Mouse (Mus musculus): ENCODE data around the gene Atg4c. TPM values are rescaled to one million over a fixed set of nuclear protein-coding genes. Genes with fewer than 3 reads are reported as not detected.

Gene Atg4c
- total RNA-seq, 2 experiments from 2014 or later: 2.9 to 15.1 TPM

DNA sequence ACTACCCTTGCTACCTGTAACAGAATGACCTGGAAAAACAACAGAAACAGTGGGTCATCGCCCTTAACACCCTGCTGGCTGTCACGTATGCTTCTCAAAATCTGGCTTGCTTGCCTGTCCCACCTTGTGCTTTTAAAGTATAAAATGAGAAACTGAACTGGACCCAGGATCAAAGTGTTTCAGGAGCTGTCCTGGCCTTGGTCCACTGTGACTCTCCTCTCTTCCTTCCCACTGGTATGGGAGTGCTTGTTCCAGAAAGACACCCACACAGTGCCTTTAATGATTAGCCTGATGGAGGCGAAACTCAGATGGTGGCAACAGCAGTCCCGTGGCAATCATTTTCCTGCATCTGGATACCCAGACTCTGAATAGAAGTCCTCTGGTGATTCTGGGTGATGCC lies 9.1 kb upstream of the Atg4c start:
- ATAC-seq (replicated peaks; ENCODE audit: low FRiP score, poor library complexity, severe bottlenecking): no peak

DNA sequence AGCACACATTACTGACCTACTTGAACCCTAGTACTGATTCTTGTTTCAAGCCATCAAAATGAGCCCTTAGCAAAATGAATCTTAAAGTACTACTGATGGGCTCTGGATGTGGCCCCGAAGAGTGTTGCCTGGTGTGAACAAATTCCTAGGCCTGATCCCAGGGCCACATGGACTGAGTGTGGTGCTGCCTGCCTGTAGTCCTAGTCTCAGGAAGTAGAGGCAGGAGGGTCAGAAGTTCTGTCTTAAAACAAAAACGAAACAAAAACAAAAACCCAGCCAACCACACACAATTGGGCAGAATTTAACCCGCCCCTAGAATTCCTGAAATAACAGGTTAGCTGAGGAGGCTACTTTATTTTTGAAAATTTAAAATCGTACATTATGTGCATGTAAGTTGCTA lies 8.4 kb upstream of the Atg4c start:
- no peak for ATAC-seq (replicated peaks; ENCODE audit: low FRiP score, poor library complexity, severe bottlenecking)

DNA sequence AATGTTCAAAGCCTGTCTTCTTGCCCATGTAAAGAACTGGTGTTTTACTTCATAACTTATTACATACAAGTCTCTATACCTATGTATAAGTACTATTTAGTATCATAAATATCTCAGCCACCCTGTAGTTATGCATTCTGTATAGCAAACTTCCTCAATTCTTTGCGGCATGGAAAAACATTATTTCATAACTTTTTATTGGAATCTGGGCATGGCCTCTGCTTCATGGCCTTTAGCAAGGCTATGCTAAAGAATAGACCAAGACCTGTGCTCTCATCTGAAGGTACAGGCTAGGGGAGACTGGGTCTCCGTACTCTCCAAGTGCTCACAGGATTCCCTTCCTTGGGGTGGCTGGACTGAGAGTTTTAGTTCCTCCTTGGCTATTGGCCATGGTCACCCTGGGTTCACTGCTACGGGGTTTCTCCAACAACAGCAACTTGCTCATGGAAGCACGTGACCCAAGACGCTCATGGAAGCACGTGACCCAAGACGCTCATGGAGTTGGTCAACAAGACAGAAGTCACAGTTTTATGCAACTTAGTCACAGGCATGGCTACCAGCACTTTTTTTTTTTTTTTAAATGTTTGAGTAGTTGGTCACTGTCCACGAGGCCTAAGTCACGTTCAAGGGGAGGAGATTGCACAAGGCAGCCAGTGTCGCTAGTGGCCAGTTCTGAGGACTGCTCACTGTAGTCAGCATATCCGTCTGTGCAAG lies 7.2 kb upstream of the Atg4c start:
- no peak for ATAC-seq (replicated peaks; ENCODE audit: low FRiP score, poor library complexity, severe bottlenecking)

DNA sequence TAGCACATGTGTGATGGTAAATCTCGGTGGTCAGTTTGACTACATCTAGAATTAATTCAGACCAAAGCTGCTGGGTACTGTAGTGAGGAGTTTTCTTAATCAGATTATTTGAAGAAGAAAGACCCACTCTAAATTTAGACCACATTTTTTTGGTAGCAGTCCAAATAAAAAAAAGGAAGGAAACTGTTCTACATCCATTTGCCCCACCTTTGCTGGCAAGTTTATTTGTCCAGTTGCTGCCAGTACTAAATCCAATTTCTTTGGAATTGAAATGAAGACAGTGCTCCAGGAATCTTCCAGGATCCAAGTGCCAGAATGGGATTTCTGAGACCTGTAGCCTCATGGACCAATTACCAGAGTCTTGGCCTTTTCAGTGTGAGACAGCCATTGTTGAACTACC lies 1.1 kb upstream of the Atg4c start:
- no peak for ATAC-seq (replicated peaks; ENCODE audit: low FRiP score, poor library complexity, severe bottlenecking)

DNA sequence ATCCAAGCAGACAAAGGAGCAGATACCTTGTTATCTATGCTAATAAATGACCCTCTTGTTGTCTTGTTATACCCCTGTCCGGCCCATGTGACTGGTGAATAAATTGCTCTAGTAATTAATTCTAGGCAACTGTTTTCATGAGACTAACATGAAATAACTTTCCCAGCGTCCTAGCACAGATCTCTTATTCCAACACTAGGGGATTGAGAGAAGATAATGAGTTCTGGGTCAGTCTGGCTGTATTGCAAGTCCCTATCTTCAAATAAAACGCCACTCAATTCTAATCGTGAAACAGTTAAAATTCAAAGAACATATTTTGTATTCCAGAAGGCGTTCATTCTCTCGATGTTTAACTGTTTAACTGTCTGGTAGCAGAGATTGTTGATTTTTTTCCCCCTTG lies 520 bp upstream of the Atg4c start:
- no peak for ATAC-seq (replicated peaks; ENCODE audit: low FRiP score, poor library complexity, severe bottlenecking)

DNA sequence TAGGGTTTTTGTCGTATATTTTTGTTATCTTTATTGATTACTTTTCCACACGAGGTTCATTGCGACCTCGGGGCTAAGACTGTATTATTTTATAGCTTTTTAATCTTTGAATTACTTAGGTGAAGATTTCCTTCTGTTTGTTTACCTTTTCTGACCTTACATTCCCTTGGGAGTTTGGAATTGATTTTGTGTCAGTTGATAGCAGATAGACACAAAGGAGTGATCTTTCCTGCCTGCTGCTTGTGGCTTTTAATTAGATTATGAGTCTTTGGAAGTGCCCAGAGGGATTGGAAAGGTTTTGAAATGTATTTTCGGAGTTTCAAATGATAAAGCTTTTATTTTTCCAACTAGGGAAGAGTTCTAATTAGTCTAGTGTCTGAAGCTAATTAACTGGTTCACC lies 1.1 kb downstream of the Atg4c start:
- ATAC-seq (replicated peaks; ENCODE audit: low FRiP score, poor library complexity, severe bottlenecking): no peak

DNA sequence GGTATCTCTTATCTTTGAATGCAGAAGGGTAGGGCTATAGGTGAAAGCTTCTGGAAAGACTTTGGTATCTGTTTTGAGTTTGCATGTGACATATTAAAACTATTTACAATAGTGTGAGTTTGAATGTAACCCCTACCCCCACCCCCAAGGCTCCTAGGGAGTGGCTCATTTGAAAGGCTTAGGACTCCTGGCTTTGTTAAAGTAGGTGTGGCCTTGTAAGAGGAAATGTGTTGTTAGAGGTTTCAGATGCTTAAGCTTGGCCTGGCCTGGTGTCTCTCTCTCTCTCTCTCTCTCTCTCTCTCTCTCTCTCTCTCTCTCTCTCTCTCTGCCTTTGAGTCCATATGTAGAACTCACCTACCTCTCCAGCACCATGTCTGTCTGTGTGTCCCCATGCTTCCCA lies 5.0 kb downstream of the Atg4c start:
- ATAC-seq (replicated peaks; ENCODE audit: low FRiP score, poor library complexity, severe bottlenecking): no peak

DNA sequence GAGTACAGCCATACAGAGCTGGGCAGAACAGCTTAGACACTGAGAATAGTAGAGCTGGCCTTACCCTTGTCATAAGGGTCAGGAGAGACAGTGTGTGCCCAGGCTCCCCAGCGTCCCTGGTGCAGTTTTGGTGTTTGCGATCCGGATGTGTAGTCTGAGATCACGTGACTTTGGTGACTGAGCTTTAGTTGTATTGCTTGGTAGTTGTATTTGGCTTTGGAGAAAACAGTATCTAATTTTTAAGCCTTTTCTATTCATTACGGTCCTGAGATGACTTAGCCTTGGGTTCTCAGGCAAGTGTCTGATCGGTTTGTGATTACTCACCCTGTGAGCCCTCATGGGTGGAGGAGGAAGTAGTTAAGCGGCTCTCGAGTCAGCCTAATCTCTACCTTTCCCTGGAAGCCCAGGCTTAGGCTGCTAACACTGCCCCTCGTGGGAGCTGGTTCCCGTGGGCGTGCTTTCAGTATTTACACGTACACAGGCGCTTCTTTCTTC lies 6.1 kb downstream of the Atg4c start:
- peak; percentile 79 for ATAC-seq (replicated peaks; ENCODE audit: low FRiP score, poor library complexity, severe bottlenecking)

DNA sequence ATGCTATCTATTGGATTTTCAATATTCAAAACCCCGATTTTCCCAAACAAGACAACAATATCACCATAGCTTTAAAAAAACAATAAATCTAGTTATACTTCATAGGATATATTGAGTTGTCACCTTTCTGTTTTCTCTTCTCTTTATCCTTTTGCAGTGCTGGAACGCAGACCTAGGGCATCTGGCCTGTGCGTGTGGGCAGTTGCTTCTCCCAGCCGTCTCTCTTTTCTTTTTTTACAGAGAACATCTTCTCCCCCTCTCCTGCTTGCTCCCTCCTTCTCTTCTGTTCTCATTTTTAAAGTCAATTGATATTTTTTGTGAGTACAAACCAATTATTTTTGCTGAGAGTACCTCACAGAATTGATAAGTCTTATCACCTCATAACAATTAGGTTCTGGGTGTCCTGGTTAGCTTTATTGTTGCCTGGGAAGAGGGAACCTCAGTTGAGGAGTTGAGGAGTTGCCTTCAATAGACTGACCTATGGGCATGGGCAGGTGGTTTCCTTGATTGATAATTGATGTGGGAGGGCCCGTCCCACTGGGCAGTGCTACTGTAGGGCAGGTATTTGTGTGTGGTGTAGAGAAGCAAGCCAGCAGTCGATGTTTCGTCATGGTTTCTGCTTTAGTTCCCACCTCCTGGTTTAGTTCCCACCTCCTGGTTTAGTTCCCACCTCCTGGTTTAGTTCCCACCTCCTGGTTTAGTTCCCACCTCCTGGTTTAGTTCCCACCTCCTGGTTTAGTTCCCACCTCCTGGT lies 6.8 kb downstream of the Atg4c start:
- no peak for ATAC-seq (replicated peaks; ENCODE audit: low FRiP score, poor library complexity, severe bottlenecking)

DNA sequence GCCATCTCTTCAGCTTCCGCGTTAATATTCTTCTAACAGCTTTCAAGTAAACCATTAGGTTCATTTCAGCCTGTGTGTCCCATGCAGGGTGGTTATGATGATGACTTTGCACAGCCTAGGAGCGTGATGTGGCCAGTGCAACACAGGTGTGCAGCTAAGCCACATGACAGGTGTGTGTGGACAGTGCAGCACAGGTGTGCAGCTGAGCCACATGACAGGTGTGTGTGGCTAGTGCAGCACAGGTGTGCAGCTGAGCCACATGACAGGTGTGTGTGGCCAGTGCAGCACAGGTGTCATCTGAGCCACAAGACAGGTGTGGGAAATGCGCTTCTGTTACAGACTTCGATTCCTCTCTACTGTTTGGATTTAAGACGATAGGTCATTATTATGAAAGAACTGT lies 12.0 kb downstream of the Atg4c start:
- ATAC-seq (replicated peaks; ENCODE audit: low FRiP score, poor library complexity, severe bottlenecking): 0 out of 2 replicates have a peak, but pooled peaks have one; percentile 52

DNA sequence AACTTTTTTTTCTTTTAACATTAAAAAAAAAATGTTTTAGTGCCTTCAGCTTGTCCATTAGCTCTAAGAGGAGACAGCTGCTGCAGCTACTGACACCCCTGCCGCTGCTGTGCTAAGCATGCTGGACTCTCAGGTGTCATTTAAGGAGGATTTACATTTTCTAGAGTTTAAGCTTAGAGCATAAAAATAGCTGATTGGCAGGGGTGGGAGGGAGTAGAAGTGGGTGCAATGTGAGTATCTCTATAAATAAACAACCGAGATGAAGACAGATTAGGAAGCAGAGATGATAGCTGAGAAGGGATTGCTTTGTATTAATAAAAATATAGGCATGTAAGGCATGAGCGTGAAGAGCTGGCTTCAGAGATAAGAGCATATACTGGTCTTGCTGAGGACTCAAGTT lies 12.6 kb downstream of the Atg4c start:
- ATAC-seq (replicated peaks; ENCODE audit: low FRiP score, poor library complexity, severe bottlenecking): no peak

DNA sequence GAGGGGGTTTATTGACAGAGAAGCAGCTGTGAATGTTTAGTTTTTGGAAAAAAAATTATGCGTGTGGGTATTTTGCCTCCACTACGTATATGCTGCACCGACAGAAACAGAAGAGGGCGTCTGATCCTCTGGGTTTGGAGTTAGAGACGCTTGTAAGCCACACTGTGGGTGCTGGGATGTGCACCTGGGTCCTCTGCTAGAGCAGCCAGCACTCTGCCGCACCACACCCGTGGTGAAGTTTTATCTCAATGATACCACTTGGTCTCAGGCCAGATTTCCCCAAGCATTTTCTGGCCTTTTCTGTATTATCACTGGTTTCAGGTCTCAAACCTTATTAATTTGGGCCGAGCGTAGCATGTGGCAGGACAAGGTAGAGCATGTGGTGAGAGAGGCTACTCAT lies 16.4 kb downstream of the Atg4c start:
- no peak for ATAC-seq (replicated peaks; ENCODE audit: low FRiP score, poor library complexity, severe bottlenecking)

DNA sequence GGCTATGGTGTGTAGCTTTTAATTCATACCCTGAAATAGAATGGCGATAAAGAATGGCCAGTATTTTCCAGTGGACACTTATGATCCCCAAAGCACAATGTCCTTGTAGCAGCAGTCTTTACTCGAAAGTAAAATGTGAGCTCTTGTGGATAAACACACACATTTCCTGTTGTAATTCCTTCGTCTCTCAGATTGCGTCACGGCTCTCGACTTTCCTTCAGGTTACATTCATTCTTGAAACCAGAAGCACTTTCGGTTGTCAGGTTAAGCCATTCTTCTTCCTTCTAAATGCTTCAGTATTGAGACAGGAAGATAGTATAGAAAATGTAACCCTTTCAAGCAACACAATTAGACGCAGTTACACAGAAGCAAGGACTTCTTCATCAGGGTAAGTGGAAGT lies 17.9 kb downstream of the Atg4c start:
- ATAC-seq (replicated peaks; ENCODE audit: low FRiP score, poor library complexity, severe bottlenecking): no peak

DNA sequence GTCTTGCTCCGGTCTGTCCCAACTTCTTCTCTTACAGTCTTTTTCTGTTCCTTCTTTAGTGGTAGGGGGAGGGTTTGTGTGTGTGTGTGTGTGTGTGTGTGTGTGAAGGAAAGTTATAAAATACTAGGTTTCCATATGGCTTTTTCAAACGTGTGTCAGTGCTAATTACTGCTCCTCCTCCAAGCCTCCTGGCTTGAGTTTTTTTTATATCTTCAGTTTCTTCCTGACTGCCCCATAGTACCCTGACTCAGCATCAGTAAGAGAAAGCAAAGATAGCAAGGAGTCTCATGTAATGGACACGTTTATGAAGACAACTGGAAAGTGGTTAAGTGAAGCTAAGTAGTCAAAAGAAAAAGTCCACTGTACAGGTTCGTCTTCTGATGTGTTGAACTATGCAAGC lies 19.4 kb downstream of the Atg4c start:
- ATAC-seq (replicated peaks; ENCODE audit: low FRiP score, poor library complexity, severe bottlenecking): no peak

DNA sequence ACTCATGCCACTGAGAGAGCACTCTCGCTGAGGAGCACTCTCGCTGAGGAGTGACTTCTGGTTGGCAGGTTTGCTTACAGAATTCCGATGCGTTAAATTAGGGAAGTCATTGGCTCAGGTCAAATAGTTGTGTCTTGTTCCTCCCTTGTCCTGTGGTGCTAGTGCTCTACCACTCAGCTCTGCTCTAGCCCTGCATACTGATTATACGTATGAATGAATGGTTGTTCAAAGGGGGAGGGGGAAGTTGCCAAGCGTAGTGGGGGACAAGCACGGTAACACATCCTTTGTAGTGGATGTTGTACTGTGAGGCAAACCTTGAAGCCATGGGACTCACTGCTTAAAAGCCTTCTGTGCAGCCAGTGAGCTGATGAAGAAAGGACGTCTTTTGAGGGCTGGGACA lies 28.5 kb downstream of the Atg4c start:
- no peak for ATAC-seq (replicated peaks; ENCODE audit: low FRiP score, poor library complexity, severe bottlenecking)

DNA sequence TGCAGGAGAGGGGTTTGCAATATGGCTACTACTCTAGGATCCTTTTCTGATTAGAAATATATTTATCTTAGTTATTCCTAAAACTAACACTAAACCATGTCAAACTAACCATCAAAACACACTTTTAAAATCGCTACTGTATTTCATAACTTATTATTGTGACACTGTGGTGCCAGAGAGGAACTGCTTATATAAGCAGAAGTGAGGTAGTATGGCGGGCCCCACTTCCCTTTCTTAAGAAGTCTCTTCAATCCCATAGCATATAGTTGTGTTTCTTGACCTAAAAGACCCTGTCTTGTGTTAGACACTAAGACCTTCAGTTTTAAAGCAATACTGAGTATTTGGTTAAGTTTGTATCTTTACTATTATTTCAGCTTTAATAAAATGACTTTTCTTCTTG lies 31.1 kb downstream of the Atg4c start:
- ATAC-seq (replicated peaks; ENCODE audit: low FRiP score, poor library complexity, severe bottlenecking): no peak

DNA sequence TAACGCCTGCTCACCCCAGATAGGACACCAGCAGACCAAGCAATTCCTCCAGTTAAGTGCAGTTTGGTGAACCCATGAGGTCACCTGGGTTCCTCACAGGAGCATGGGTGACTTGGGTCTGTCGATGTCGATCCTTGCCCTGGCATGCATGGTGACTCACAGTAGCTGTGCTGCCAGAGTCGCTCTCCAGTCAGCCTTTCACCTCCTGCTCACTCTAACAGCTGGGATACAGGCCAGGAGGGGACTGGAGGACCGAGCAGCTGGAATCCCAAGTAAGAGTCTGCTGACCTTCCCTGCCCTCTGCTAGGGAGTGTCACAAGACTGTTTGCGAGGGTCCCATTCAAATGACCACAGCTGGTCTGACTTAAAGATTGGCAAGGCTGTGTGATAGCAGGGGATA lies 33.5 kb downstream of the Atg4c start:
- no peak for ATAC-seq (replicated peaks; ENCODE audit: low FRiP score, poor library complexity, severe bottlenecking)

DNA sequence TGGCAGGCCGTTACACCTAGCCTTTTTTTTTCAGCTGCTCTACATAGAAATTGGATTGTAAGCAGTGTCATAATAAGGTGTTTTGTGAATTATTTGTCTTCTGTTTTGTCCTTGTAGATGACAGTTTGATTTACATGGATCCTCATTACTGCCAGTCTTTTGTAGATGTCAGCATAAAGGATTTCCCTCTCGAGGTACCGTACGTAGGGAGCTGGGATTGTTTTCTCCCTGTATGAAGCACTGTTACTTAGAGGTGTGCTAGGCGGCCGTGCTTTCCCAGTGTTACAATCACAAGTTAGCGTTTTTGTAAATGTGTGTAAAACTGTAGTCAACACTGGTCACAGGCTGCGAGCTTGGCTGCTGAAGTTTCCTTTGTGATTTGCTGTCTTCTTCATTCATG lies 35.6 kb downstream of the Atg4c start:
- no peak for ATAC-seq (replicated peaks; ENCODE audit: low FRiP score, poor library complexity, severe bottlenecking)

DNA sequence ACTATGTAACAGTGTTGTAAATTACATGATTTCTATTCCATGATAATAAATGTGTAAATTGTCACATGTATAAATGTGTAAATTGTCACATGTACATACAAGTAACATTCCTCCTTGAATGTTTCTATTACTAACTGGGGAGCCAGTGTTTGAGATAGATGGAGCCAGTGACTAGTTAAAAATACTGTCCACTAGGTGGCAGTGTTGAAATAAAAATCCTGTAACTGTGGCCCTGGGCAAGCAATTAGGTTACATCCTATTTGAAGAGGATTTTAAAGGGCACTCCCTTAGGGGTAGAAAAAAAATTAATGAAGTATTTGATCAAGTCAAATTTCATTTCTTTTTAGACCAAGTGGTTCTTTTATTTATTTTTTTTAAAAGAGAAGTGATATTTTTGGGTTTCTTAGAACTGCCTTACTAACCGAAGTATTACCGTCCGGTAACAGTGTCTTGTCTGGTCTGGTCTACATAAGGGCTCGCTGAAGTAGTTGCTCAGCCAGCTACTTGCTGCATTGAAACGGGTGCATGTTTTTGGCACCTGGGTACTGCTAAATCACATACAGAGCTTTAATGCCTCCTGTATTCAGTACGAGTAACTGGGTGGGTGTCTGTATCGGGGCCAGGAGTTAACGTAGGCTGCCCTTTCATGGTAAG lies 41.6 kb downstream of the Atg4c start:
- ATAC-seq (replicated peaks; ENCODE audit: low FRiP score, poor library complexity, severe bottlenecking): 0 out of 2 replicates have a peak, but pooled peaks have one; percentile 52

DNA sequence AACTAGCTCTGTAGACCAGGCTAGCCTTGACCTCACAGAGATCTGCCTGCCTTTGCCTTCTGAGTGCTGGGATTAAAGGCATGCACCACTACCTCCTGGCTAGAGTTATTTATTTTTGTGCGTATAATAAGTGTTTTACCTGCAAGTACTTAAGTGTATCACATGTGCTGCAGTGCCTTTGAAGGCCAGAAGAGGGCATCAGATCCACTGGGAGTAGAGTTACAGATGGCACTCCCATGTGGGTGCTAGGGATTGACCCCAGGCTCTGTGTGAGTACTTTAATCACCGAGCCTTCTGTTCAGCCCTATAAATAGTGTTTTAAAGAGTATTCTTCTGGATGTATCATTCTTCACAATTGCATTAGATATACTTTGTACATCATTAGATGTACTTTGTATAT lies 44.6 kb downstream of the Atg4c start:
- no peak for ATAC-seq (replicated peaks; ENCODE audit: low FRiP score, poor library complexity, severe bottlenecking)

DNA sequence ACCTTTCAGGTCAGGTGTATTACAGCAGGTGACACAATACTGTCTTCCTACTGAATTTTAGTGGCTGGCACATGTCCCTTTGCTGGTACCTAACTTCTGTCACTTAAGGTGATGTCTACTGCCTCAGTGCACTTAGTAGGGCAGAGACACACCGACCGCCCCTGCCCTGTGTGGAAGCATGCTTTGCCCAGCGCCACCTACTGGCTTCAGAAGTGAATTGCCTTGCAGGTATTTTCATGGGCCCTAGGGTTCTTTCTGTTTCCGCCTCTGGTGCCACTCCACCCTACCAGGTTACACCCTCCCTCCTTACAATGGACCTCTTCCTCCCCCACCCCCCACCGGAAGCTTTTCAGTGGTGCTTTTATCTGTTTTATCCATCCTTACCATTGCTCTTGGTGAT lies 47.9 kb downstream of the Atg4c start:
- ATAC-seq (replicated peaks; ENCODE audit: low FRiP score, poor library complexity, severe bottlenecking): no peak
